Mouse (Mus musculus) stomach, embryonic 14.5 days (tissue): ENCODE measurements at regions not wholly inside any gene's neighbourhood (a gene's known extent, or its start where the extent isn't known, plus 50 kb on each side); places are given as distances from the start of the nearest gene placed in this dataset.
A peak's percentile ranks its signal among the peaks of the same experiment; 100 is the strongest.

ENCODE experiments used
- ATAC-seq: fragments of 200-750 bp; cut with Nextera tagmentation; 2 replicates; pipeline ENCODE4 v1.8.0; 2017; ENCODE audit warnings: low read depth, moderate TSS enrichment; ENCODE audit not compliant: insufficient number of reproducible peaks, insufficient read depth, low FRiP score
- H3K27ac ChIP-seq: fragments of 300-500 bp; sonication (generic); 2 replicates; pipeline ENCODE4 v1.5.1; 2014; ENCODE audit warnings: mild to moderate bottlenecking, low read length, moderate library complexity, mixed read lengths
- H3K27me3 ChIP-seq: fragments of 300-500 bp; sonication (generic); 2 replicates; pipeline ENCODE4 v1.6.1; 2014; ENCODE audit warnings: low read length, control low read depth, mixed read lengths; ENCODE audit not compliant: control insufficient read depth, insufficient read depth
- H3K36me3 ChIP-seq: fragments of 300-500 bp; sonication (generic); 2 replicates; pipeline ENCODE4 v1.6.1; 2014; ENCODE audit warnings: mild to moderate bottlenecking, control low read depth, low read length, moderate library complexity, mixed read lengths; ENCODE audit not compliant: control insufficient read depth, insufficient read depth
- H3K4me1 ChIP-seq: fragments of 300-500 bp; sonication (generic); 2 replicates; pipeline ENCODE4 v1.6.1; 2014; ENCODE audit warnings: low read length, control low read depth, mixed read lengths; ENCODE audit not compliant: control insufficient read depth, insufficient read depth
- H3K4me2 ChIP-seq: fragments of 300-500 bp; sonication (generic); replicated peaks from 2 replicates; pipeline ENCODE4 v1.6.1; 2014; ENCODE audit warnings: low read depth, low read length, control low read depth
- H3K4me3 ChIP-seq: fragments of 300-500 bp; sonication (generic); 2 replicates; pipeline ENCODE4 v1.5.1; 2014; ENCODE audit warnings: low read depth, low read length, control low read depth
- H3K9ac ChIP-seq: fragments of 300-500 bp; sonication (generic); replicated peaks from 2 replicates; pipeline ENCODE4 v1.6.1; 2014; ENCODE audit warnings: low read depth, mild to moderate bottlenecking, control low read depth, low read length, moderate library complexity, mixed read lengths
- H3K9me3 ChIP-seq: fragments of 300-500 bp; sonication (generic); 2 replicates; pipeline ENCODE4 v1.6.1; 2016; ENCODE audit warnings: low read depth, low read length, control low read depth; ENCODE audit not compliant: control insufficient read depth
- WGBS: fragments of 180-500 bp; shearing (Covaris S2); extraction: QIAGEN DNeasy Blood & Tissue Kit; methylation state at CpG from one replicate; pipeline ENCODE4 v1.1.7; 2014; 5-methylcytosine and 5-hydroxymethylcytosine counted together

DNA sequence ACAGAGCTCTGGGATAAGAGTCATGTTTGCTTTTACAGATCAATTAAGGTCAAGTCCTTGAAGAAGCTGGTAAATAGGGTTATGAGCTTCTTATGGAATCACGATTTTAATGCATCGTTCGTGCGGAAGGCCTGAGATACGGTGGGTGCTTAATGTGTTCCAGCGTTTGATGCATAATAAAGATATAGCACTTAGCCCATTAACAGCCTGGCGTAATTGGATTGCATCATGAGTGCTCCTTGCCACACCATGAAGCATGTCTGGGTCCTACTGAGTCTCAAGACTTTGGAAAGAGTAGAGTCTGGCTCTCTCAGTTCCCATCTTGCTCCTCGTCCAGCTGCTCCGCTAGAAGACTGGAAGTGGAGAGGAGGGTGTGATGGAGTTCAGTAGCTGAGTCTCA is 72.6 kb downstream of the Zfp36l1 start:
- 66% methylated on average over 9 of the region's 9 CpGs for WGBS
- H3K36me3 ChIP-seq, result no peaks in the 10 kb centered on the region
- no peak overlapping the region for H3K27ac ChIP-seq
- no peaks in the 10 kb centered on the region for H3K27me3 ChIP-seq
- H3K9ac ChIP-seq, result no peak overlapping the region
- H3K9me3 ChIP-seq, result no peaks in the 10 kb centered on the region
- no peak for ATAC-seq
- no peak overlapping the region for H3K4me2 ChIP-seq
- no peaks in the 10 kb centered on the region for H3K4me1 ChIP-seq
- H3K4me3 ChIP-seq, result no peak overlapping the region

- Histone ChIP-seq H3K4me3 (no peak overlapping the region), H3K27me3 (no peaks in the 10 kb centered on the region), H3K4me1 (peaks cover 3% of the 10 kb centered on the region; the same call in 1 of the 2 replicates), H3K9me3 (no peaks in the 10 kb centered on the region), H3K27ac (no peak overlapping the region), H3K4me2 (no peak overlapping the region), H3K9ac (no peak overlapping the region), H3K36me3 (no peaks in the 10 kb centered on the region)
- WGBS, result 72% methylated on average over 1 of the region's 1 CpGs
- ATAC-seq, result no peak
Observed at GRCm38 (mm10) chr12:80039150-80039549, 73.7 kb downstream of the Zfp36l1 start.

GRCm38 (mm10) chr12:80035500-80036271 is 77.1 kb downstream of the Zfp36l1 start:
- H3K27me3 ChIP-seq, result no peaks in the 10 kb centered on the region
- no peak overlapping the region for H3K4me2 ChIP-seq
- H3K27ac ChIP-seq, result 0 out of 2 replicates have a peak overlapping the region, but pooled peaks have one; percentile 18
- H3K9me3 ChIP-seq, result no peaks in the 10 kb centered on the region
- no peaks in the 10 kb centered on the region for H3K36me3 ChIP-seq
- peaks cover 3% of the 10 kb centered on the region; the same call in 1 of the 2 replicates for H3K4me1 ChIP-seq
- 66% methylated on average over 6 of the region's 6 CpGs for whole genome bisulfite sequencing
- H3K4me3 ChIP-seq, result no peak overlapping the region
- ATAC-seq, result peak; percentile 51; the same call in 1 of the 2 replicates
- no peak overlapping the region for H3K9ac ChIP-seq

DNA sequence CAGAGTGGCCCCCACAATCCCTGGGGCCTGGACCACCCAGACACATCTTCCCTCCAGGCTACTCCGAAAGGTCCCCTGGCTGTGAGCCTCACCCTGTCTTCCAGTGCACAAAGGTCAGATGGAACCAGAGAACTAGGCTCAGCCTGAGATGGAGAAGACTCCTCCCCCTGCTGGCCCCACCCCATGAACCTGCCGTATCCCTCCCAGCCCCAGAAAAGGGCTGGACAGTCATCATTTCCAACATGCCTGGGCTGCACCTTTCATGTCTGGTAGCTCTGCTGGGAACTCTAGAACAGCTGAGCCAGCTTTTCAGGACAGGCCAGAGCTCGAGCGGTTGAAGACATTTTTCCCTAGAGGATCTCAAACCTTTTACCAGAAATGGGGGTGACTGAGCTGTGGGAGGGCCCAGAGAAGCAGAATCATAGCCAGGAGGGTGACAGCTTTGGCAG is 77.8 kb downstream of the Zfp36l1 start:
- H3K27me3 ChIP-seq, result no peaks in the 10 kb centered on the region
- H3K4me1 ChIP-seq, result peaks cover 3% of the 10 kb centered on the region; the same call in 1 of the 2 replicates
- H3K27ac ChIP-seq, result 0 out of 2 replicates have a peak overlapping the region, but pooled peaks have one; percentile 18
- no peak overlapping the region for H3K9ac ChIP-seq
- H3K4me3 ChIP-seq, result no peak overlapping the region
- ATAC-seq, result peak; percentile 44; the same call in 1 of the 2 replicates
- H3K4me2 ChIP-seq, result no peak overlapping the region
- no peaks in the 10 kb centered on the region for H3K36me3 ChIP-seq
- WGBS, result 44% methylated on average over 4 of the region's 4 CpGs
- H3K9me3 ChIP-seq, result no peaks in the 10 kb centered on the region

GRCm38 (mm10) chr12:80034100-80034499 is 78.7 kb downstream of the Zfp36l1 start:
- no peak for ATAC-seq
- WGBS, result 91% methylated on average over 5 of the region's 5 CpGs
- Histone ChIP-seq H3K27me3 (no peaks in the 10 kb centered on the region), H3K27ac (no peak overlapping the region), H3K4me2 (no peak overlapping the region), H3K9me3 (no peaks in the 10 kb centered on the region), H3K9ac (no peak overlapping the region), H3K4me3 (no peak overlapping the region), H3K4me1 (peaks cover 3% of the 10 kb centered on the region; the same call in 1 of the 2 replicates), H3K36me3 (no peaks in the 10 kb centered on the region)

- Histone ChIP-seq H3K4me3 (no peak overlapping the region), H3K27ac (no peak overlapping the region), H3K36me3 (no peaks in the 10 kb centered on the region), H3K27me3 (no peaks in the 10 kb centered on the region), H3K9ac (no peak overlapping the region), H3K9me3 (peaks cover 1% of the 10 kb centered on the region; the same call in 1 of the 2 replicates), H3K4me2 (no peak overlapping the region), H3K4me1 (peaks cover 3% of the 10 kb centered on the region; the same call in 1 of the 2 replicates)
- ATAC-seq, result no peak
- WGBS, result 59% methylated on average over 3 of the region's 3 CpGs
Observed at GRCm38 (mm10) chr12:80032520-80032919, 80.3 kb downstream of the Zfp36l1 start.

- Histone ChIP-seq H3K27ac (no peak overlapping the region), H3K27me3 (no peaks in the 10 kb centered on the region), H3K9me3 (peaks cover 3% of the 10 kb centered on the region; the same call in 1 of the 2 replicates), H3K4me2 (no peak overlapping the region), H3K9ac (no peak overlapping the region), H3K36me3 (no peaks in the 10 kb centered on the region), H3K4me1 (peaks cover 4% of the 10 kb centered on the region; the same call in 1 of the 2 replicates), H3K4me3 (no peak overlapping the region)
- WGBS, result 61% methylated on average over 3 of the region's 3 CpGs
- ATAC-seq, result no peak
Observed at GRCm38 (mm10) chr12:80028301-80028700, 84.5 kb downstream of the Zfp36l1 start.

- peaks cover 32% of the 10 kb centered on the region for H3K4me1 ChIP-seq
- H3K27me3 ChIP-seq, result no peaks in the 10 kb centered on the region
- peaks cover 3% of the 10 kb centered on the region; the same call in 1 of the 2 replicates for H3K9me3 ChIP-seq
- ATAC-seq, result peak; percentile 35; the same call in 1 of the 2 replicates
- H3K27ac ChIP-seq, result peak overlapping the region; percentile 70
- H3K4me2 ChIP-seq, result peak overlapping the region; percentile 22; the same call in 1 of the 2 replicates
- H3K4me3 ChIP-seq, result no peak overlapping the region
- WGBS, result 24% methylated on average over 14 of the region's 18 CpGs
- H3K9ac ChIP-seq, result no peak overlapping the region
- no peaks in the 10 kb centered on the region for H3K36me3 ChIP-seq
Observed at GRCm38 (mm10) chr12:80023107-80024078, 89.4 kb downstream of the Zfp36l1 start.
